Mouse (Mus musculus) neural tube, embryonic 12.5 days (tissue): Measurements from ENCODE around the gene Pnma1. TPM values are rescaled to one million over a fixed set of nuclear protein-coding genes. Genes with fewer than 3 reads are reported as not detected.

Experiments used
- ATAC-seq: fragments of 200-750 bp; cut with Nextera tagmentation; 2 replicates; pipeline ENCODE4 v1.8.0; 2017; ENCODE audit warnings: low read depth, mild to moderate bottlenecking, moderate TSS enrichment, moderate library complexity; ENCODE audit not compliant: low FRiP score
- H3K27ac ChIP-seq: fragments of 300-500 bp; sonication (generic); 2 replicates; pipeline ENCODE4 v1.5.1; 2016
- H3K27me3 ChIP-seq: fragments of 300-500 bp; sonication (generic); replicated peaks from 2 replicates; pipeline ENCODE4 v1.6.1; 2016; ENCODE audit warnings: mild to moderate bottlenecking
- H3K36me3 ChIP-seq: fragments of 300-500 bp; sonication (generic); 2 replicates; pipeline ENCODE4 v1.6.1; 2016; ENCODE audit warnings: mild to moderate bottlenecking
- H3K4me1 ChIP-seq: fragments of 300-500 bp; sonication (generic); 2 replicates; pipeline ENCODE4 v1.6.1; 2016
- H3K4me2 ChIP-seq: fragments of 300-500 bp; sonication (generic); replicated peaks from 2 replicates; pipeline ENCODE4 v1.6.1; 2016; ENCODE audit warnings: mild to moderate bottlenecking
- H3K4me3 ChIP-seq: fragments of 300-500 bp; sonication (generic); 2 replicates; pipeline ENCODE4 v1.5.1; 2016
- H3K9ac ChIP-seq: fragments of 300-500 bp; sonication (generic); 2 replicates; pipeline ENCODE4 v1.6.1; 2016; ENCODE audit warnings: mild to moderate bottlenecking
- H3K9me3 ChIP-seq: fragments of 300-500 bp; sonication (generic); 2 replicates; pipeline ENCODE4 v1.6.1; 2016; ENCODE audit warnings: mild to moderate bottlenecking
- WGBS: fragments of 180-500 bp; shearing (Covaris S2); methylation state at CpG from one replicate; pipeline ENCODE4 v1.1.7; 2016; 5-methylcytosine and 5-hydroxymethylcytosine counted together
- polyA plus RNA-seq: library from polyadenylated mRNA; unstranded; fragments of >200 nt; fragmentation: Nextera tagmentation; extraction: Ambion mirVana; gene quantifications from 2 replicates; pipeline ENCODE4 v1.2.1, GENCODE M21; 2016

Pnma1 gene
- polyA plus RNA-seq, 1 experiment from 2014 or later = 2.8 TPM

GRCm38 (mm10) chr12:84176886-84177765, 28.8 kb upstream of the Pnma1 start:
- Histone ChIP-seq H3K27ac (0 out of 2 replicates have a peak overlapping the region, but pooled peaks have one; percentile 82), H3K9me3 (no peaks in the 10 kb centered on the region), H3K4me1 (peaks cover 61% of the 10 kb centered on the region), H3K4me2 (peak overlapping the region; percentile 75; the same call in 1 of the 2 replicates), H3K27me3 (no peaks in the 10 kb centered on the region), H3K4me3 (no peak overlapping the region), H3K36me3 (peaks cover 18% of the 10 kb centered on the region), H3K9ac (no peak overlapping the region)
- ATAC-seq = no peak
- 38% methylated on average over 6 of the region's 6 CpGs for WGBS

GRCm38 (mm10) chr12:84176126-84176769, 28.0 kb upstream of the Pnma1 start:
- Histone ChIP-seq H3K4me2 (peak overlapping the region; percentile 75), H3K27me3 (no peaks in the 10 kb centered on the region), H3K27ac (peak overlapping the region; percentile 82), H3K4me3 (peak overlapping the region; percentile 34), H3K9ac (peak overlapping the region; percentile 75), H3K9me3 (no peaks in the 10 kb centered on the region), H3K4me1 (peaks cover 52% of the 10 kb centered on the region), H3K36me3 (peaks cover 27% of the 10 kb centered on the region)
- WGBS = 4% methylated on average over 13 of the region's 13 CpGs
- ATAC-seq = peak; percentile 2; the same call in 1 of the 2 replicates

GRCm38 (mm10) chr12:84175659-84176061, 27.4 kb upstream of the Pnma1 start:
- Histone ChIP-seq H3K4me1 (peaks cover 46% of the 10 kb centered on the region), H3K36me3 (peaks cover 33% of the 10 kb centered on the region), H3K4me2 (peak overlapping the region; percentile 75), H3K27me3 (no peaks in the 10 kb centered on the region), H3K9me3 (no peaks in the 10 kb centered on the region), H3K27ac (peak overlapping the region; percentile 82), H3K9ac (peak overlapping the region; percentile 75), H3K4me3 (peak overlapping the region; percentile 34)
- ATAC-seq = peak; percentile 71
- WGBS = under 1% methylated on average over 20 of the region's 20 CpGs

- WGBS = 84% methylated on average over 6 of the region's 6 CpGs
Measured at GRCm38 (mm10) chr12:84174871-84175270, 26.6 kb upstream of the Pnma1 start.

GRCm38 (mm10) chr12:84174190-84174811, 26.0 kb upstream of the Pnma1 start:
- H3K9ac ChIP-seq = no peak overlapping the region

More at GRCm38 (mm10) chr12:84174871-84175270, 26.6 kb upstream of the Pnma1 start:
- ATAC-seq = no peak
- peaks cover 38% of the 10 kb centered on the region for H3K4me1 ChIP-seq
- no peak overlapping the region for H3K4me3 ChIP-seq
- no peaks in the 10 kb centered on the region for H3K9me3 ChIP-seq
- H3K27me3 ChIP-seq = no peaks in the 10 kb centered on the region
- H3K36me3 ChIP-seq = peaks cover 33% of the 10 kb centered on the region
- H3K27ac ChIP-seq = no peak overlapping the region
- no peak overlapping the region for H3K9ac ChIP-seq
- H3K4me2 ChIP-seq = 0 out of 2 replicates have a peak overlapping the region, but pooled peaks have one; percentile 7

GRCm38 (mm10) chr12:84173309-84173915, 25.1 kb upstream of the Pnma1 start:
- no peak overlapping the region for H3K9ac ChIP-seq
- no peak overlapping the region for H3K27ac ChIP-seq
- 93% methylated on average over 13 of the region's 13 CpGs for WGBS
- H3K36me3 ChIP-seq = peaks cover 33% of the 10 kb centered on the region
- H3K4me2 ChIP-seq = no peak overlapping the region
- no peaks in the 10 kb centered on the region for H3K27me3 ChIP-seq
- H3K4me3 ChIP-seq = no peak overlapping the region
- no peak for ATAC-seq
- no peaks in the 10 kb centered on the region for H3K9me3 ChIP-seq
- peaks cover 33% of the 10 kb centered on the region for H3K4me1 ChIP-seq

More at GRCm38 (mm10) chr12:84174190-84174811, 26.0 kb upstream of the Pnma1 start:
- peaks cover 33% of the 10 kb centered on the region for H3K36me3 ChIP-seq
- H3K4me3 ChIP-seq = no peak overlapping the region
- H3K27me3 ChIP-seq = no peaks in the 10 kb centered on the region
- H3K27ac ChIP-seq = no peak overlapping the region
- WGBS = 90% methylated on average over 9 of the region's 9 CpGs
- 0 out of 2 replicates have a peak overlapping the region, but pooled peaks have one; percentile 7 for H3K4me2 ChIP-seq
- peaks cover 37% of the 10 kb centered on the region for H3K4me1 ChIP-seq
- H3K9me3 ChIP-seq = no peaks in the 10 kb centered on the region
- ATAC-seq = no peak

- peaks cover 27% of the 10 kb centered on the region for H3K4me1 ChIP-seq
- H3K27me3 ChIP-seq = no peaks in the 10 kb centered on the region
- H3K27ac ChIP-seq = no peak overlapping the region
- H3K4me2 ChIP-seq = no peak overlapping the region
- no peaks in the 10 kb centered on the region for H3K9me3 ChIP-seq
- peaks cover 33% of the 10 kb centered on the region for H3K36me3 ChIP-seq
- no peak for ATAC-seq
- H3K9ac ChIP-seq = no peak overlapping the region
- WGBS = 92% methylated on average over 17 of the region's 17 CpGs
- no peak overlapping the region for H3K4me3 ChIP-seq
Measured at GRCm38 (mm10) chr12:84172862-84173261, 24.6 kb upstream of the Pnma1 start.

- Histone ChIP-seq H3K27ac (no peak overlapping the region), H3K4me2 (no peak overlapping the region), H3K9me3 (no peaks in the 10 kb centered on the region), H3K9ac (no peak overlapping the region), H3K4me1 (peaks cover 21% of the 10 kb centered on the region), H3K36me3 (peaks cover 33% of the 10 kb centered on the region), H3K27me3 (no peaks in the 10 kb centered on the region), H3K4me3 (no peak overlapping the region)
- ATAC-seq = no peak
- WGBS = 96% methylated on average over 3 of the region's 3 CpGs
Measured at GRCm38 (mm10) chr12:84172216-84172615, 23.9 kb upstream of the Pnma1 start.

GRCm38 (mm10) chr12:84170610-84171009, 22.3 kb upstream of the Pnma1 start:
- no peak overlapping the region for H3K9ac ChIP-seq
- H3K4me2 ChIP-seq = no peak overlapping the region
- H3K27ac ChIP-seq = no peak overlapping the region
- H3K27me3 ChIP-seq = no peaks in the 10 kb centered on the region
- peaks cover 5% of the 10 kb centered on the region for H3K4me1 ChIP-seq
- peaks cover 33% of the 10 kb centered on the region for H3K36me3 ChIP-seq
- H3K9me3 ChIP-seq = no peaks in the 10 kb centered on the region
- WGBS = 92% methylated on average over 10 of the region's 10 CpGs
- no peak for ATAC-seq
- no peak overlapping the region for H3K4me3 ChIP-seq

GRCm38 (mm10) chr12:84165631-84166373, 17.5 kb upstream of the Pnma1 start:
- peaks cover 8% of the 10 kb centered on the region; the same call in 1 of the 2 replicates for H3K36me3 ChIP-seq
- H3K27ac ChIP-seq = no peak overlapping the region
- H3K9ac ChIP-seq = no peak overlapping the region
- H3K4me3 ChIP-seq = no peak overlapping the region
- no peaks in the 10 kb centered on the region for H3K9me3 ChIP-seq
- no peak for ATAC-seq
- no peak overlapping the region for H3K4me2 ChIP-seq
- no peaks in the 10 kb centered on the region for H3K27me3 ChIP-seq
- WGBS = 71% methylated on average over 8 of the region's 8 CpGs
- no peaks in the 10 kb centered on the region for H3K4me1 ChIP-seq

GRCm38 (mm10) chr12:84163586-84164110, 15.4 kb upstream of the Pnma1 start:
- no peak overlapping the region for H3K9ac ChIP-seq
- H3K36me3 ChIP-seq = peaks cover 23% of the 10 kb centered on the region
- no peaks in the 10 kb centered on the region for H3K9me3 ChIP-seq
- no peak for ATAC-seq
- no peaks in the 10 kb centered on the region for H3K4me1 ChIP-seq
- H3K27ac ChIP-seq = no peak overlapping the region
- H3K4me2 ChIP-seq = no peak overlapping the region
- WGBS = 86% methylated on average over 11 of the region's 11 CpGs
- H3K27me3 ChIP-seq = no peaks in the 10 kb centered on the region
- H3K4me3 ChIP-seq = no peak overlapping the region
